Mouse (Mus musculus) adrenal gland, adult 18-20 months (tissue): ENCODE measurements around the gene Smoc1. TPM values are rescaled to one million over a fixed set of nuclear protein-coding genes. Genes with fewer than 3 reads are reported as not detected.

Experiments
- DNase-seq, 2 experiments: peaks; one replicate each; pipeline ENCODE4 v3.0.0; 2021 to 2022; ENCODE audit warnings: low spot score in 2 of 2
- total RNA-seq, 2 experiments: library from RNA; stranded (reverse); gene quantifications; 1 replicate in 1 of 2; 2 replicates in 1 of 2; pipeline ENCODE4 v1.2.3; 2021

The Smoc1 gene
- total RNA-seq, 2 experiments from 2014 or later, result 101 to 131 TPM

- no peak for DNase-seq
These were observed 7.2 kb upstream of the Smoc1 start for GRCm38 (mm10) chr12:81019280-81019935.

DNA sequence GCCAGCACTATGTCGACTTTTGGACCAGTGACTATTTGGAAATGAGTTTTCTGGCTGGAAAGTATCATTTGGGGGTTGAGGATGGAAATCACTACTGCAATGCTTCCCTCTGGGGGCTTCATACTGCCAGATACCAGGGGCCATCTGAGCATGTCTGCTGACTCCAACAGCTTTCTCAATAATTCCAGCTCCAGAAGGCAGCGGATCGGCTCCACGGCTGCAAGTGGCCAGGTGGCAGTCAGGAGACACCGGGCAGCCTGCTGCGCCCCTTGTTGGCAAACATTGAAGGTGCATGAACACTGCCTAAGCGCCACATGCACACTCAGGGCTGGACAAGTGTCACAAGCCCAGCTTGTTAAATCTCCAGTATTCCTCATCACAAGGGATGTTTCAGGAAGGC is 2.2 kb upstream of the Smoc1 start:
- no peak for DNase-seq

DNA sequence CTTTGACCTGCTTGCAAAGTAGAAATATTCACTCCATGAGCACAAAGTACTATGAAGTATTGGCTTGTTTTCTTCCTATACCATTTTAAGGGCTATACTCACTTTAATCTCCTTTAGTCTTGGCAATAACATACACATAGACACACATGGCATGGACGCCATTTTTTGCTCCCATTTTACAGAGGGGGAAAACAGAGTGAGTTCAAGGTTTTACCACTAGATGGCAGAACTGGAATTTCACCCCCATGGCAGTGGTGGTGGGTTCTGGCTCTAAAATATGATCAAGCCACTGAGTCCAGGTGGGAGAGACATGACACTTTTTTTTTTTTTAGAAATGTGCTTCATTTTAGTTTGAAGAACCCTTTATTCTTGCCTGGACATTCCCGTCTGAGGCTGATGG is 1.6 kb upstream of the Smoc1 start:
- no peak for DNase-seq

DNA sequence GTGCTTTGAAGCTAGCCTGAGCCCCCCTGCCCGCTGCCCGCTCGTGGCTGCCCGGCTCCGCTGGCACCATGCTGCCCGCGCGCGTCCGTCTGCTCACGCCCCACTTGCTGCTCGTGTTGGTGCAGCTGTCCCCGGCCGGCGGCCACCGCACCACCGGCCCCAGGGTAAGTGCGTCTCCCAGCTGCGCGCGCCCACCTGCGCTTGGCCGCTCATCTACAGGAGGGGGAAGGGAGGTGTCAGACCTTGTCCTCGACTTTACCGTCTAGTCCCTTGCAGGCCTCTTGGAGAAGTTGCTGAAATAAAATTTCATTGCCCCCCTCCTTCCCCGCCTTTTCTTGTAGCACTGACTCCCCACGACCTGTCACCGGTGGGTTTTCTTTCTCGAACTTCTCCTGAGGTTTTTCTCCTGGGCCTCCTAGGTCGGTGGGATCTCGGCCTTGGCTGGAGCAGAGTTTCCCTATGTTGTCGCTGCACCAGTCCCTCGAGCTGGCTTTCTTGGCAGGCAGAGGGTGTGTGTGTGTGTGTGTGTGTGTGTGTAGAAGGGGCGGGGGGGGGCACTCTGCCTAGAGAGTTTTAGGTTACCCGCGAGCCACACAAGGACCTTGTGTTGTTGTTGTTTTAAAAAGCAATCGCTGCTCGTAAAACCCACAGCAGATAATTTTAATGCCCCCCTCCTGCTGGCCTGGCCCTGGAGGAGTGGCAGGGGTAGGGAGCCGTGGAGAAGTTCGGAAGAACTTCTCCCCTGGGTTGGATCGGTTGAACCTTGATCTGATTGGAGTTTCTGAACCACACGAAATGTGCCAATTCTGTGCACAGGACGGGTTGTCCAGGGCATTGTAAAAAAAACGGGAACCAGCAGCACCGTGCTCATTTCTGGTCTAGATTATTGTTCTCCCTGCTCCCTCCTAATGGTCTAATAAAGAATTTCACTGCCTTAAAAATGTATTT is 661 bp downstream of the Smoc1 start:
- peak in 1 of 2 experiments; percentile 36 for DNase-seq

DNA sequence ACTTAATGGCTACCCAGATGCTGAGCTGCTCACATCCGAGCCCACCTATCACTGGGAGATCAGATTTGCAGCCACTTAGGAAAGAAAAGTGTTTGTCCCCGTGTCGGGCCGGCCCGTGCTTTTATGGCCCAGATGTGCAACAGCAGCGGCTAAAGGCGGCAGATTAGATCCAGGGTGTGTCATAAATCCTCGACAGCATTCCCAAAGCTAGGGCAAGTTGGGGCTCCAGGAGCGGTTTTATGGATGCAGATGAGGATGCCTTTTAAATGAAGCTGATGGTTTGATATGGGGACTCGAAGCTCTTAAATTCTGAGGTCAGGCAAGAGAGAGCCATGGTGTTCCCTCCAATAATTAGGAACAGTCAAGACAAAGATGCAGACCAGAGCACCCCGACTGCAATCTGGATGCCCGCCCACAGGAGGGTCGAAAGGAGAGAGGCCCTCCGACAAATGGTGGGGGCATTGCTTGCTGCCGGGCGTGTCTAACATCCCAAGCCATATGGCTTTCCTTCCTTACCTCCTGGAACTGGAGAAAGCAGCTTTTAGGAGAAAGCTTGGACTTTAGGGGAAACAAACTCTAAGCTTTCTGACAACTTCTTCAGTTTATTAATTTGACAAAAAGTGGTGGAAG is 1.8 kb downstream of the Smoc1 start:
- DNase-seq, result no peak

- DNase-seq, result no peak
These were observed 3.1 kb downstream of the Smoc1 start for GRCm38 (mm10) chr12:81029731-81030130.

- no peak for DNase-seq
These were observed 5.0 kb downstream of the Smoc1 start for GRCm38 (mm10) chr12:81031579-81031978.

DNA sequence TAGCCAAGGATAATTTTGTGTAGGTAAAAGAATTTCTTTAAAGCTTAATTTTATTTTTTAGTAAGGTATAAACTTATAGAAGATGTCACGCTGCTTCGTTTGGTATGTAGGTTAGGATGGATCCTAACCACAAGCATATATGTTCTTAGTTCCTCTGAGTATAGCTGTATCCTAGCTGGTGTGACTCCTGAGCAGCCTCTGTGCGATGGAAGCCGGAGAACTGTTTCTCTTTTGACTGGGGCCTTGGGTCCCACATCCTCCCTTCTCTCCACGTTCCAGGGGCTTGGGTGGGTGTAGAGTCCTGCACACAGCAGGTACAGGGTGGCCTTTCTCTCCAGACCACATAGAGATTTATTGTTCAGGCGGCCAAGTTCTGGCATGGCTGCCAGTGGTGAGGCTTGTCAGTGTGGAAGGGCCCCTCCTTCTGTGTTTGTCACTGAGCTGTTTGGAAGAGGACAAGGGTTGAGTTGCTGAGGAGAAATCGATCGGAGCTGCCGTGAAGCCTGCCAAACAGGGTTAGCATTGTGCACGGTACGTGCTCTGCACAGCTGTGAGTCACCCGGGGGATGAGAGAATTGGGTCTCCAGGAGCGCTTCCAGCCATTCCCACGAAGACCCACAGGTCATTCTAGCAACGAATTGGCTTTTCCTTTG is 6.9 kb downstream of the Smoc1 start:
- DNase-seq, result peak; percentile 30 to 41

DNA sequence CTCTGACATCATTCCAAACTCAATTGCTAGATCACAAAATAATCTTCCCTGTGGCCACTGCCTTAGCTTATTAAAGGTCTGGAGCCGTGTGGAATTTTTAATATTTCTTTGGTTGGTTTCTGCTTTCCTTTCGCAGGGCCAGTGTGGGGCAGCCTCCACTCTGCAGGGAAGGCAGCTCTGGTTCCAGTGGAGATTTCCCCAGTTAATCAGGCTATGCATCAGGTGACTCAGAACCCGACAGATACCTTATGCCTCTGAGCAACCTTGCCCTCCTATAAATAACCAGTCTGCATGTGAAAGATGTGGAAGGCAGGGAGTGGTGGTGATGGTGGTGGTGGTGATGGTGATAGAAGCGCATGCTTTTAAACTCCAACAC is 7.4 kb downstream of the Smoc1 start:
- DNase-seq, result no peak

- no peak for DNase-seq
These were observed 9.2 kb downstream of the Smoc1 start for GRCm38 (mm10) chr12:81035850-81036249.

GRCm38 (mm10) chr12:81043616-81044015 is 17.0 kb downstream of the Smoc1 start:
- no peak for DNase-seq

GRCm38 (mm10) chr12:81046926-81047325 is 20.3 kb downstream of the Smoc1 start:
- no peak for DNase-seq

DNA sequence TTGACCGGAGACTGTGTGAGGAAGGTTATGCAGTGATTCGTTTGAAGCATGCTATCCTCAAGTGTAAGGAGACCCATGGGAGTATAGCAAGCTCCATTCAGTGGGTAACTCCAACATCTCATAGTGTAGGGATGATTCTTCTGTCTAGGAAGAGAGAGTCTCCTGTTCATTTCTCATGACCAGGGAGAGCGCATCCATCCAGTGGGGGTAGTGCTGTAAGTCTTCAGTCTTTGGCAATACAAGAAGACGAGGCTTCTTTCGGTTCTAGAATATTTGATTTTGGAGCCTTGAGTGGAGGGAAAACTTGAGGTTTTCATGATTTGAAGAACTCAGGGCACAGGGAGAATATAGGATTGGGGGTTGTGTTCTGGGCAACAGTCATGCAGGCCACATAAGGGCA is 23.1 kb downstream of the Smoc1 start:
- no peak for DNase-seq

DNA sequence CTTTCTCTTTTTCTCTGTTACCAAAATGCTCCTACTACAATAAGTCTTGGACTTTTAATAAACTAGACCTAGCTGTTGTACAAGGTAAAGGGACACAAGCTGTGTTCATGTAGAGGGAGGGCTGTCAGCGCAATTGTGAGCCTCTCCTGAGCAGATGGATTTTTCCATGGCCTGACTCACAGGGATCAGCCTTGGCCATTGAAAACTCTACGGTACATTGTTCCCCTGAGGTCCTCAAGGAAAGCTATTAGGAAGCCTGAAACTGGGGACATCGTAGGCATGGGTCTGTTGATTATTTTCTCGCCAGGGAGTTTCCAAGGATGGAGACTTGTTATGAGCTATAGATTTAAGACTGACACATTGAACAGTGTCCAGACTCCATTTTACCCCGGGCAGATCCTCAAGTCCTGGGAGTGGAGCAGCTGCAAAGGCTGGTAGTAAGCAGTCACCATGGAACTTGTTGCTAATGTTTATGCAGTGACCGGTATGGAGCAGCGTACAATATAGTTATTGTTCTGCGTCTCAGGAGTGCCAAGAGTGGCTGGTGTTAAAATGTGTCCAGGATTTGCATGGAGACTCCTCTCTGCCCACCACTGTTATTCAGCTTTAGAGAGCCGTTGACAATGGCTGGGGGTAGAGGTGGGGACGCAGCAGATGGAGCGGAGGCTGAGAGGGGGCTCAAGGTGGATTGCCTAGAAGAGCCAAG is 28.5 kb downstream of the Smoc1 start:
- no peak for DNase-seq

DNA sequence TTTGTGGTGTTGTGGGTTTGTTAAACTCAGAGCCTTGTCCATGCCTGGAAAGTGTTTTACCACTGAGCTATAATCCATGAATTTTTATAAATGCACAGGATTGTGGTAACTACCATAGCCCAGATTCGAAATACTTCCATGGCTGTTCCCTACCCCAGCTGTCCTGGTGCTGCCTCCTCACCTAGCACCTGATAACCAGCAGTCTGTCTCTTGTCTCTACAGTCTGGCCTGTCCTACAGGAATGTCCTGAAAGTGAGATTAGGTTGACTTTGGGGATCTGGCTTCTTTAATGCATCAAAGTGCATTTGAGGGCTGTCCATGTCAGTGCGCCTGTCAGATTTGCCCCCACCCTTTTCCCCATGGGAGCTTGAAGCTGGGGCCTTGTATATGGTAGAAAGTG is 29.2 kb downstream of the Smoc1 start:
- no peak for DNase-seq

DNA sequence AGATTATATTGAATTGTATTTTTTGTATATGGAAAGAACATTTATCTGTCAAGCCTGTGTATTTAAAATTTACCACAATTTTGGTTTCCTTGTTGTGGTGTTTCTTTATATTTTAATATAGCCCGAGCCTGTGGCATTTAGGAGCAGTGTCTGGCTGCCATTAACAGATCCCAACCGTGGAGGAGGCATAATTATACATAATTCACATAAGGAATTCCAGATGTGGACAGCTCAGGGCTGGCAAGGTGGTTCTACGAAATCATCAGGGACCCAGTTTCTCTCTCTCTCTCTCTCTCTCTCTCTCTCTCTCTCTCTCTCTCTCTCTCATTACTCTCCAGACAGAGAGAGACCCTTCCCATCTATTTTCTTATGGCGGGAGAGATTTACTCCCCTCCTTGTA is 31.0 kb downstream of the Smoc1 start:
- no peak for DNase-seq

DNA sequence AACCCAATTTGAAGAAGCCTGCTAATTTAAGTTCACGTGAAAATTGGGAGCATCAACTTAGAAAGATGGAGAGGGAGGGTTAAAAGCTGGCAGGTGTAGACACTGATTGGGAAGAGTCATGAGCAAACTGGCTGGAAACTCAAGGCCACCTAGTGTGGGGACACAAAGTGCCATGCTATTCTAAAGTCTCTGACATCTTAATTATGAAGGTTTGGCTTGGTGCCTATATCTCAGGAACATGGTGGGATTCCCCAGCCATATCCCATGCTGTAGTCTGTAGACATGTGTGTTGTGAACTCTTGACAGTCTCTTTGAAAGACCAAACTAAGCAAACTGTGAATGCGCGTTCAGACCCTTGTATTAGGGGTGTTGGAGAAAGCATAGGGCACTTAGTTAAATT is 32.0 kb downstream of the Smoc1 start:
- no peak for DNase-seq

- no peak for DNase-seq
These were observed 35.3 kb downstream of the Smoc1 start for GRCm38 (mm10) chr12:81061831-81062361.

DNA sequence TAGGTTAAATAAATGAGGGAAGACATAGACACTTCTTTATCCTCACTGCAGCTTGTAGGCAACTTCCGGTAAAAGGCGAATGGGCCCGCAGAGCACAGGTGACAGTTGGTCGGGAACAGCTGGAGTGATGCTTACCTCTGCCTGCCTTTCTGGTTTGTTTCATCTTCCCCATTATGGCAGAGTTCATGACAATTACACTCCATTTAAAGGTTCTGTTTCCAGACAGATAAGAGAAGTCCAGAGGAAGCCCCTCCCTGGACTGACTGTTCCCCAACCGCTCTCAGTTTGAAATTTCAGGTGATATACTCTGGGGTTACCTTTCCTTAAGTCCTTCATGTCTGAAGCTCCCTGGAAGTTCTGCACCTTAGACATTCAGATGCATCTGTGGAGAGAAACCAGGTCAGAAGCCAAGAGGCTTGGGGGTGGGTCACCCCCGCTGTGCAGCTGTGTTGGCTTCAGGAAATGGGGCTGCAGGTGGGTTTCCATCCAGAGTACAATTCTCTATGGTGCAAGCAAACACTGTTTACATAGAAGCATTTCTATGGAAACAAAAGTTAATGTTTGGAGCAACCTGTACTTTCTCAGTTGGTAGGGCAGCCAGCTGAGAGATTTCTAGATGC is 36.8 kb downstream of the Smoc1 start:
- DNase-seq, result no peak

- no peak for DNase-seq
These were observed 47.5 kb downstream of the Smoc1 start for GRCm38 (mm10) chr12:81074139-81074538.
